Mouse (Mus musculus): ENCODE data around the gene Upp2.

Upp2 gene

GRCm38 (mm10) chr2:58615766-58616165 lies 48.7 kb downstream of the Upp2 start:
- DNase-seq (ENCODE audit: extremely low spot score), result no peak

DNA sequence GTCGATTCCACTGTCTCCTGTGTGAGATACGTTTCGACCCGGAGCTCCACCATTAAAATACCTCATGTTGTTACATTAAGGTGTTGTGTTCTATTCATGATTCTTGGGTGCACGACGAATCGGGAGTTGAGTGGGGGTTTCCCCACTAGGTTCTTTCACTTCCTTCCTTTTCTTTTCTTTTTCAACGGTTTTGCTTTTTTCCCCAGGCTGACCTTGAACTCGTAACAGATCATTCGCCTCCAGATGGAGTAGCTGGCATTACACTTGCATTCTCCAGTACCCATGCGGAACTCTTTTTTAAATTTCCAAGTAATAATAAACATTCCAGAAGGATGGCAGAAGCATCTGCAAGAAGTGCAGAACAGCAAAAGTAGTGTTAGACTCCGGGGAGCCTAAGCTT lies 58.1 kb downstream of the Upp2 start:
- no peak for DNase-seq (ENCODE audit: extremely low spot score)

DNA sequence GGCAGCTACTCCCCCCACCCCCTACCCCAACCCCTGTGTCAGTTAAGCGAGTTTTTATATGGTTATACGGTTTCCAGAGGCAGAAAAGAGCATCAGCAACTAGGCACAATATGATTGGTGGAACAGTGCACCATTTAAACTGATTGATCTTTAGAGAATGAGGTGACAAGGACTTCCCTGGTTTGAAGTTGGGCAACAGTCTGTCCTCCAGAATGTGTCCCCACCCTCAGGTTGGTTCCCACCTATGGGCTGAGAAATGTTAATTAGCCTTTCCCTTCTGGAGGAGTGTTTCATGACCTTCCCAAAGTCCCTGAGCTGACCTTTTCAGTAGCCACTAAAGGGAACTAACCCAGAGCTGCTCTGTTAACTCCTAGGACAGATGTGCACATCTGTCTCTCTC lies 58.6 kb downstream of the Upp2 start:
- no peak for DNase-seq (ENCODE audit: extremely low spot score)

- peak; percentile 20 for DNase-seq (ENCODE audit: extremely low spot score)
These were observed 59.2 kb downstream of the Upp2 start for GRCm38 (mm10) chr2:58626136-58626769.

DNA sequence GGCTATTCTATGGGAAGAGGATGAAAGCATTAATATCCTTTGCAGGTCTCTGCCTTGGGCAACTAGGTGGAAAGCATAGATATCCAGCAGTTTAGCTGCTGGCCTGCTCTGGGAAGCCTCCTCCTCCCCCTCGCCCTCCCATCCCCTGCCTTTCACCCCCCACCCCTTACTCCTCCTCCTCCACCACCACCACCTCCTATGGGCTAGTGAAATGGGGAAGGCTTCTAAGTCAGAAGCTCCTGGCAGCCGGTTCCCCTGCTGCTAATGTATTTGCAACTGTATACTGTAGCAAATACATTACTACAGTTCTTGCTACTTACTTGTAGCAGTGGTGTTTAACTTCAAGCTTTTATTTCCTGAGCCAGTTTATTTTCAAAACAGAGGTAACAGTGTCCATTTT lies 60.9 kb downstream of the Upp2 start:
- no peak for DNase-seq (ENCODE audit: extremely low spot score)

GRCm38 (mm10) chr2:58628993-58629392 lies 61.9 kb downstream of the Upp2 start:
- no peak for DNase-seq (ENCODE audit: extremely low spot score)

GRCm38 (mm10) chr2:58629440-58629839 lies 62.3 kb downstream of the Upp2 start:
- no peak for DNase-seq (ENCODE audit: extremely low spot score)

DNA sequence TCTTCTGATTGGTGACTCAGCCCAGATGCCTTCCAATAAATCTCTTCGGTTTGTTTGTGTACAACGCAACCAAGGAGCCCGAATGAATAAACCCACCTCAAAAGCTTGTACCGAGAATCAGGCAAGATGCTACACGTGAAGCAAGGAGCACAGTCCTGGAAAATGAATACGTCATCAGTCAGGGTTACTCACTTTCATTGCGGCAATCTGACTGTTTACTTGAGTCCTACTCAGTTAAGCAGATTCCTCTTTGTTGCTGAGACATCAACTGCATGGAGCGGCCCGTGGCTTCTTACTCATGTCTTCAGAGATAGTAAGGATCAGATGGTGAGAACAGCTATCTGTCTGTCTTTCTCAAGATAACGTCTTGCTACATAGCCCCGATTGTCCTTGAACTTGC lies 66.7 kb downstream of the Upp2 start:
- no peak for DNase-seq (ENCODE audit: extremely low spot score)

DNA sequence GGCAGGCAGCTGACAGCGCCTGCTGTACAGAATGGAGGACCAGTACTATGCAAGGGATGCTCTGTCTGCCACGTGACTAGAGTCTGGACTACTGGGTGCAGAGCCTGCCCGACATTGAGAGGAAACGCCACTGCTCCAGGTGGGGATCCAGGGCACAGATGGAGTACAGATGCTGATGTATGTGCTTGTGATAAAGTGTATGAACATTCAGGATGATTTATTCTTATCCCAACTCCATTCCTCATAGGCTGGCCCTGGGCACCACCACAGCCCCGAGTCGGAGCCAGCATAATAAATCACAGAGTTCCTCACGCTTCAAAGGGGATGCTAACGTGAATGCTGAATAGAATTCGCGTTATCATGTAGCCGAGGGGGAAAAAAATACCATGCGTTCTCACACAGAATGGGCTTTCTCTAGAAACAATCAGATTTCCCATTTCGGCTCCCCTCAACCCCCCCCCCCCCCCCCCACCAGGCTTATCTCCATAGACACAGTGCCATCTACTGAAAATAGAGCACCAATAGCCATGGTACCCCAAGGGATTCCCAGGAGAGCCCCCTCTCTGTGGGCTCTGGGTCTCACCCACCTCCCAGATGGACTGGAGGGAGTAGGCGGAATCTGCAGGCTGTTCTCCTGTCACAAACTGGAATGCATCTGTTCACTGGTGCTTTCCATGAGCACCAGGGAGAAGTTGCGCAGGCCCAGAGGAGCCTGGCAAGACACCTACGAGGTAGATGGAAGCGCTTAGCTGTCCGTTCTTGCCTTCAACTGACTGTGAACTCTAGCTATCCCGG lies 74.9 kb downstream of the Upp2 start:
- DNase-seq (ENCODE audit: extremely low spot score), result no peak

DNA sequence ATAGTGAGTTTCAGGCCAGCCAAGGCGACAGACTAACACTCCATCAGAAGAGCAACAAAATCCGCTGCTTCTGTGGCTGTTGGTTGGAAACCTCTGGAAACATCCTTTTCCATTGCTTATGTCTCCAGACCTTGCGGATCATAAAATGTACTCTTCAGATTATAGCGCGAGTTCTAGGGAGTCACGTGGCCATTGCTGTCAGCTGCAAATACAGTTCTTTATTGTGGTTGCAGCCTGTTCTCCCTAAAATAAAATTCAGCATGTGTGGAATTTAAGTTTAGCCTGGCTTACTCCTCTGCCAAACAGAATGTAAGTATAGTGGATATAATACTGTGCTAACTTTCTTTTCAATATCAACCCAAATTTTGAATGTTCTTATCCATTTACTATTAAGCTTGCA lies 78.6 kb downstream of the Upp2 start:
- DNase-seq (ENCODE audit: extremely low spot score), result no peak

GRCm38 (mm10) chr2:58655169-58655568 lies 88.1 kb downstream of the Upp2 start:
- DNase-seq (ENCODE audit: extremely low spot score), result no peak

- DNase-seq (ENCODE audit: extremely low spot score), result no peak
These were observed 89.9 kb downstream of the Upp2 start for GRCm38 (mm10) chr2:58656959-58657358.

DNA sequence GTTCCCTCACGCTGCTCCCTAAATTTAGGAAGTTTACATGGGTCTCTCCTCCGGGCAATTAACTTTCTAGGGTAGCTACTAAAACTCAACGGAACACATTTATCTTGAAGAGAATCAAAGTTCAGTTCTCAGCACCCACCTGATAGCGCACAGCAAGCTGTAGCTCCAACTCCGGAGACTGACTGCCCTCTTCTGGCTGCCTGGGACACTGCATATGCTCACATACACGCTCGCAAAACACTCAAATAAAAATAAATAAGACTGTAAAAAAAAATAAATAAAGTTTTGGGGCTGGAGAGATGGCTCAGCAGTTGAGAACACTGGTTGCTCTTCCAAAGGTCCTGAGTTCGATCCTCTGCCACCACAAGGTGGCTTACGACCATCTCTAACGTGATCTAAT lies 90.8 kb downstream of the Upp2 start:
- no peak for DNase-seq (ENCODE audit: extremely low spot score)

- no peak for DNase-seq (ENCODE audit: extremely low spot score)
These were observed 93.5 kb downstream of the Upp2 start for GRCm38 (mm10) chr2:58660591-58660990.

DNA sequence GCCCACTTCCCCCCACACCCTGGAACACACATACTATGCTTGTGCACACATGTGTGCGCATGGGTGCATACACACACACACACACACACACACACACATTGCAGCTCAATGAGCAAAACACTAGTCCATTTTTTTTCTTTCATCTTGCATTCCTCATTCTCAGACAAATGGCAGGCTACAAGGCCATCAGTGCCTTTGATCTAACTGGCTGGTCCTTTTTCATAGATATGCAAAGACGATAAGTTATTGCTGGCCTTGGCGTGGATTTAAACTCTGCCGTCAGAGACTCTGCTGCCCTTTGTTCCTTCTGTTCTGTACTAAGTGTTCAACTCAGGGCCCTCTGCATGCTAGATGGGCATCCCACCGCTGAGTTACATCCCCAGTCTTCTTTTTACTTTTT lies 94.0 kb downstream of the Upp2 start:
- DNase-seq (ENCODE audit: extremely low spot score), result no peak

- DNase-seq (ENCODE audit: extremely low spot score), result no peak
These were observed 95.6 kb downstream of the Upp2 start for GRCm38 (mm10) chr2:58662661-58663060.

GRCm38 (mm10) chr2:58663404-58664120 lies 96.5 kb downstream of the Upp2 start:
- no peak for DNase-seq (ENCODE audit: extremely low spot score)

GRCm38 (mm10) chr2:58665081-58665814 lies 98.2 kb downstream of the Upp2 start:
- DNase-seq (ENCODE audit: extremely low spot score), result peak; percentile 58

- DNase-seq (ENCODE audit: extremely low spot score), result no peak
These were observed 100.2 kb downstream of the Upp2 start for GRCm38 (mm10) chr2:58667298-58667697.

DNA sequence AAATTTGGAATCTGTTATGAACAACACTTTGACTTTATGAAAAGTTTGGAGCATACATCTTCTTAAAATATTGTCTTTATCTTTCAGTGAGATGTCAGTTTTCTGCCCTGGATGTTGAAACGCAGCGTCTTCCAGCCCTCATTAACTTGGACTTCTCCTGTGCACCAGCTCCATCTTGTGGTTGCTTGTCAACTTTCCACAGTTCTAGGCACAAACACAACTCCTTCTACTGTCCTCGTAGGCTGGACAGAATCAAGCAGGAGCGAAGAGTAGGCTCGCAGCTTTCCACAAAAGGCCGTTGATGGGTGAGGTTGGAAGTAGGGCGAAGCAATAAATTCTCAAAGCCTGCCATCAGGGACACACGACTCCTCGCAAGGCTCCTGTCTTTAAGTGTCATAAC lies 100.9 kb downstream of the Upp2 start:
- DNase-seq (ENCODE audit: extremely low spot score), result peak; percentile 58

- DNase-seq (ENCODE audit: extremely low spot score), result no peak
These were observed 102.0 kb downstream of the Upp2 start for GRCm38 (mm10) chr2:58669114-58669513.

DNA sequence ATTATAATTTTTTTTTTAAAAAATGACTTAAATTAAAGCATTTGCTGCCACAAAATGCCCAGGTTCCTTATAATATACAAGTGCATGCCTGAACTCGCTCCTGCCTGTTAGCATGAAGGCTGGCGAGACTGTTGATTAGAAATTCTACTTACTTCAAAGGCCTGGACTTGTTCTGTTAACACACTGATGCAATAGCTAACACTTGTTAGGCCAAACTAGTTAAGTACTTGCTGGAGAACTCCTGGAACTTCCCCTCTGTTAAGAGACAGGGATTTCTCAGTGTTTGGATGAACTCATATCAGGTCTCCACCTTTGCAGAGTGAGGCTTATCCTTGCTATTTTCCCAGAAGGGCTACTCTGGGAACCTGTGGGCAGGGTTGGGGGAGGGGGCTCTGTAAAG lies 105.4 kb downstream of the Upp2 start:
- DNase-seq (ENCODE audit: extremely low spot score), result no peak

Data from embryo, embryonic 9.5 days (tissue).